Comparison of ENCODE assay signal across 27 mouse cellular contexts in the genomic region with DNA sequence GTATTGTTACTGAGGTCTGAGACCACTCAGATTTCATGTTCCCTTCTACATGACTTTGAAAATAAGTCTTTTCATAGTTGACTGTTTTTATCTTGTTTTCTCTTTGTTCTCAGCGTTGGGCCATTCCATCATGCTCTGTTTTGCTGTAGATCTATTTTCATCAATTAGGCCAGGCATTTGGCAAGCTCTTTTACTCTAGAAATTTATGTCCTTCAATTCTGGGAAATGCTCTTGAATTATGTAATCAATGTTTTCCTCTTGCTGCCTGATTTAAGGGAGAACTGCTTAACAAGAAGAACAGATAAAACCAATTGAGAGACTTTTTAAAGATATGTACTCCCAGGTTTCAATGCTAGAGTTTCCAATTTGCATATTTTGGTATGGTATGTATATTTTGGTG.
"Had no signal": no experiment of that assay in that cellular context is flagged by ENCODE, and none has a peak within 500 bp of the region (broad histone marks: within the 10 kb centered on the region; RNA-seq: fewer than 3 reads in every experiment).

No protein-coding gene starts in this region.

- H3K4me2 ChIP-seq: heart, embryonic 11.5 days; heart, embryonic 13.5 days; heart, embryonic 15.5 days; hindbrain, embryonic 13.5 days; hindbrain, embryonic 15.5 days; kidney, embryonic 15.5 days; limb, embryonic 13.5 days; limb, embryonic 15.5 days; liver, embryonic 12.5 days had no signal

- H3K4me1 ChIP-seq: heart, embryonic 13.5 days; heart, embryonic 15.5 days; hindbrain, embryonic 13.5 days; hindbrain, embryonic 15.5 days; kidney, embryonic 15.5 days; limb, embryonic 15.5 days; liver, embryonic 12.5 days had no signal

- ATAC-seq: hindbrain, postnatal 0 days; intestine, embryonic 16.5 days; liver, embryonic 12.5 days had no signal

- H3K27ac ChIP-seq: heart, adult 2 months; heart, embryonic 13.5 days; heart, embryonic 15.5 days; hindbrain, embryonic 13.5 days; hindbrain, embryonic 15.5 days; hindbrain, postnatal 0 days; kidney, embryonic 15.5 days; kidney, postnatal 0 days; limb, embryonic 13.5 days; limb, embryonic 15.5 days; liver, embryonic 12.5 days; liver, embryonic 14.5 days had no signal

- H3K9ac ChIP-seq: heart, embryonic 13.5 days; heart, embryonic 15.5 days; hindbrain, embryonic 13.5 days; hindbrain, embryonic 15.5 days; kidney, embryonic 15.5 days; limb, embryonic 13.5 days; limb, embryonic 15.5 days; liver, embryonic 12.5 days; liver, embryonic 14.5 days had no signal

- H3K36me3 ChIP-seq: heart, embryonic 13.5 days; heart, embryonic 15.5 days; hindbrain, embryonic 13.5 days; hindbrain, embryonic 15.5 days; kidney, embryonic 15.5 days; limb, embryonic 13.5 days; limb, embryonic 15.5 days; liver, embryonic 12.5 days had no signal

- DNase-seq: gastrocnemius, postnatal 14 days; gastrocnemius, postnatal 36 days; heart, adult 11 months; heart, adult 2 months; heart, postnatal 14 days; heart, postnatal 36 days; kidney, adult 11 months; kidney, adult 2 months; kidney, adult 9 months; kidney, postnatal 14 days; kidney, postnatal 36 days; layer of hippocampus, adult 9-11 months; layer of hippocampus, postnatal 36 days; left cerebral cortex, postnatal 4 days had no signal

- H3K27me3 ChIP-seq: heart, embryonic 13.5 days; heart, embryonic 15.5 days; hindbrain, embryonic 13.5 days; hindbrain, embryonic 15.5 days; kidney, embryonic 15.5 days; limb, embryonic 13.5 days; limb, embryonic 15.5 days; liver, embryonic 12.5 days had no signal

- H3K4me3 ChIP-seq: heart, adult 2 months; heart, embryonic 13.5 days; heart, embryonic 15.5 days; hindbrain, embryonic 13.5 days; hindbrain, embryonic 15.5 days; kidney, embryonic 15.5 days; limb, embryonic 13.5 days; limb, embryonic 15.5 days; liver, embryonic 12.5 days had no signal

- H3K9me3 ChIP-seq: heart, embryonic 15.5 days; hindbrain, embryonic 15.5 days; limb, embryonic 15.5 days had no signal
